Mouse (Mus musculus): ENCODE measurements around the gene Fam118a.

DNA sequence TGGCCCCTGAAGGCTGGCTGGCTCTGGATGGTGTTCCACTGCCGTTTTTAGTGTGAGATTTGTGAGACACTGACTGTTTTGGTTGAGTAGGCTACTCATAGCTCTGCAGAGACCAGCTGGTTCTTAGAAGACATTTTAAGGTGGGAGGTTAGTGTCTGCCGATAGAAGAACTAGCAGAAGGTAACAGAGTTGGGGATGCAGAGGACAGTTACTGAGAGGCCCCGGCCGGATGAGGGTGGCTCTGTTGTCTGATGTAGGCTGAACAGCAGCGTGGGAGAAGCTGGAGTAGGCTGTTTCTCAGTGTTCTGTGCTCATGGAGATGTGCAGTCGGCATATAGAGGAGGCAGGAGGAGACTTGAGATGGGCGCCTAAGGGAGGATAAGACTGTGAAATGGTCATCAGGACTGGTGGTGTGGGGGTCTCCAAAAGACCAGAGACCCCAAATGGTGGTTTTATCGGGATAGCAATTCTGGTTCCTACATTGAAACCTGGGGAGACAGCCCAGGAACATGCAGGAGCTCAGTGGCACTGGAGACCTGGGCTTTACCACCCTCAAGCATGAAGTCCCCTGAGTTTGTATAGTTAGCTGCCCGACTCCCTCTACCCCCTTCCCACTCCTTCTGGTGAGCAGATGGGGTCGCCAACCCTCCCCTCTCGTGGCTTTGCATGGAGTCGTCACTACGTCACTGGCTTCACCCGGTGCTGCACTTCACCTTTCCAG lies 17.6 kb downstream of the Fam118a start:
- TF ChIP-seq CTCF (IDR thresholded peaks at IDR 0.05; ENCODE audit: insufficient read depth, low read length) = no peak
- TF ChIP-seq POLR2A (IDR thresholded peaks at IDR 0.05; ENCODE audit: borderline replicate concordance, extremely low read depth, low read depth, low read length) = no peak

All from lung, adult 2 months (tissue).